Mouse (Mus musculus) heart, adult 2 months (tissue): ENCODE results near the gene Rnf220. TPM values are rescaled to one million over a fixed set of nuclear protein-coding genes. Genes with fewer than 3 reads are reported as not detected.
"Not testable (repeated sequence)": the region's sequence is repeated elsewhere in the genome, so short reads cannot be mapped to it uniquely, and the experiment has no call there.

Source experiments
- DNase-seq, 2 experiments: peaks; one replicate each; pipeline ENCODE4 v3.0.0; 2021
- H3K27ac ChIP-seq: fragments of 200-600 bp; 2 replicates; pipeline ENCODE4 v1.8.1; 2022
- H3K27me3 ChIP-seq: fragments of 200-500 bp; 2 replicates; pipeline ENCODE4 v1.6.1; 2012; ENCODE audit warnings: mild to moderate bottlenecking, low read length, inconsistent platforms, mixed read lengths; ENCODE audit not compliant: control insufficient read depth, insufficient read depth
- H3K36me3 ChIP-seq: fragments of 200-500 bp; 2 replicates; pipeline ENCODE4 v1.6.1; 2012; ENCODE audit warnings: low read length, inconsistent platforms; ENCODE audit not compliant: control insufficient read depth, insufficient read depth
- H3K4me1 ChIP-seq: fragments of 200-500 bp; 2 replicates; pipeline ENCODE4 v1.6.1; 2011; ENCODE audit warnings: low read length; ENCODE audit not compliant: control insufficient read depth, insufficient read depth
- H3K4me3 ChIP-seq: fragments of 200-600 bp; 2 replicates; pipeline ENCODE4 v1.8.1; 2022
- H3K79me2 ChIP-seq: fragments of 200-500 bp; replicated peaks from 2 replicates; pipeline ENCODE4 v1.6.1; 2012; ENCODE audit warnings: mild to moderate bottlenecking, inconsistent platforms, low read length, moderate library complexity, mixed read lengths; ENCODE audit not compliant: control insufficient read depth, insufficient read depth
- H3K9ac ChIP-seq: fragments of 200-500 bp; 2 replicates; pipeline ENCODE4 v1.6.1; 2012; ENCODE audit warnings: low read depth, mild to moderate bottlenecking, control low read depth, inconsistent platforms, low read length, mixed read lengths
- CTCF ChIP-seq: fragments of 200-600 bp; IDR thresholded peaks from 2 replicates; pipeline ENCODE4 v1.8.1; 2022; ENCODE audit warnings: antibody characterized with exemption, mild to moderate bottlenecking, moderate library complexity
- EP300 ChIP-seq: fragments of 200-500 bp; IDR thresholded peaks from 2 replicates; pipeline ENCODE4 v1.6.1; 2011; ENCODE audit warnings: low read depth, low read length, control low read depth; ENCODE audit not compliant: insufficient read depth
- POLR2A ChIP-seq: fragments of 200-500 bp; IDR thresholded peaks from 2 replicates; pipeline ENCODE4 v1.6.1; 2011; ENCODE audit warnings: mild to moderate bottlenecking, low read depth, low read length, control low read depth; ENCODE audit not compliant: insufficient read depth
- WGBS: fragments of 180-500 bp; shearing (Covaris S2); methylation state at CpG from one replicate; pipeline ENCODE4 v1.1.7; 2018; 5-methylcytosine and 5-hydroxymethylcytosine counted together
- intact Hi-C: fragments of 180-260 bp; cut with DNase I; formaldehyde crosslinking; loops from one replicate; pipeline ENCODE4 v1.15.1; 2025
- polyA plus RNA-seq: library from polyadenylated mRNA; depleted of rRNA; stranded (reverse); fragments of >200 nt; gene quantifications from 2 replicates; pipeline ENCODE4 v1.2.3, GENCODE M21; 2012
- total RNA-seq, 2 experiments: library from RNA; stranded (reverse); gene quantifications; 2 replicates each; pipeline ENCODE4 v1.2.3; 2021

The Rnf220 gene
- total and polyA plus RNA-seq, 3 experiments, result 32.3 to 41.4 (median 33.2) TPM

- intact Hi-C loops, result not testable (repeated sequence)
Measured at GRCm38 (mm10) chr4:117259909-117260308, 236.9 kb downstream of the Rnf220 start.

GRCm38 (mm10) chr4:117254672-117255071, 242.2 kb downstream of the Rnf220 start:
- H3K4me1 ChIP-seq, result peaks cover 12% of the 10 kb centered on the region
- H3K36me3 ChIP-seq, result no peaks in the 10 kb centered on the region
- intact Hi-C loops, result no loop called here
- no peak for TF ChIP-seq CTCF
- no peak for TF ChIP-seq POLR2A
- TF ChIP-seq EP300, result no peak
- no peak overlapping the region for H3K4me3 ChIP-seq
- no peak overlapping the region for H3K27ac ChIP-seq
- DNase-seq, result no peak
- H3K27me3 ChIP-seq, result no peaks in the 10 kb centered on the region
- H3K79me2 ChIP-seq, result no peaks in the 10 kb centered on the region
- no peak overlapping the region for H3K9ac ChIP-seq
- WGBS, result 48% methylated on average over 6 of the region's 6 CpGs

More at GRCm38 (mm10) chr4:117259909-117260308, 236.9 kb downstream of the Rnf220 start:
- H3K27me3 ChIP-seq, H3K27ac ChIP-seq, H3K36me3 ChIP-seq, H3K4me3 ChIP-seq, DNase-seq, H3K79me2 ChIP-seq, H3K4me1 ChIP-seq, H3K9ac ChIP-seq: not testable (repeated sequence)
- TF ChIP-seq CTCF, result peak; percentile 17; the same call in 1 of the 2 replicates
- 70% methylated on average over 6 of the region's 6 CpGs for WGBS

- no peak overlapping the region for H3K27ac ChIP-seq
- H3K79me2 ChIP-seq, result no peaks in the 10 kb centered on the region
- H3K4me1 ChIP-seq, result peaks cover 12% of the 10 kb centered on the region
- H3K36me3 ChIP-seq, result no peaks in the 10 kb centered on the region
- TF ChIP-seq POLR2A (no peak), CTCF (no peak), EP300 (no peak)
- H3K4me3 ChIP-seq, result no peak overlapping the region
- WGBS, result 35% methylated on average over 5 of the region's 5 CpGs
- no peaks in the 10 kb centered on the region for H3K27me3 ChIP-seq
- no peak for DNase-seq
- H3K9ac ChIP-seq, result no peak overlapping the region
- intact Hi-C loops, result no loop called here
Measured at GRCm38 (mm10) chr4:117254017-117254627, 242.7 kb downstream of the Rnf220 start.

GRCm38 (mm10) chr4:117253218-117254016, 243.4 kb downstream of the Rnf220 start:
- TF ChIP-seq EP300 (no peak), POLR2A (no peak)
- H3K36me3 ChIP-seq, result no peaks in the 10 kb centered on the region
- no peaks in the 10 kb centered on the region for H3K79me2 ChIP-seq
- no peak overlapping the region for H3K4me3 ChIP-seq
- intact Hi-C loops, result no loop called here
- no peaks in the 10 kb centered on the region for H3K27me3 ChIP-seq
- H3K27ac ChIP-seq, result peak overlapping the region; percentile 83
- 42% methylated on average over 12 of the region's 12 CpGs for WGBS
- DNase-seq, result no peak
- H3K4me1 ChIP-seq, result peaks cover 12% of the 10 kb centered on the region
- no peak overlapping the region for H3K9ac ChIP-seq

- Histone ChIP-seq H3K36me3 (no peaks in the 10 kb centered on the region), H3K9ac (no peak overlapping the region), H3K27me3 (no peaks in the 10 kb centered on the region), H3K27ac (peak overlapping the region; percentile 83), H3K4me3 (no peak overlapping the region), H3K79me2 (no peaks in the 10 kb centered on the region), H3K4me1 (peaks cover 12% of the 10 kb centered on the region)
- intact Hi-C loops, result no loop called here
- DNase-seq, result no peak
- 76% methylated on average over 5 of the region's 5 CpGs for WGBS
- no peak for TF ChIP-seq CTCF
- TF ChIP-seq EP300, result no peak
- no peak for TF ChIP-seq POLR2A
Measured at GRCm38 (mm10) chr4:117252755-117253154, 244.1 kb downstream of the Rnf220 start.

GRCm38 (mm10) chr4:117252351-117252750, 244.5 kb downstream of the Rnf220 start:
- no peaks in the 10 kb centered on the region for H3K79me2 ChIP-seq
- peaks cover 12% of the 10 kb centered on the region for H3K4me1 ChIP-seq
- WGBS, result 28% methylated on average over 5 of the region's 5 CpGs
- intact Hi-C loops, result no loop called here
- H3K36me3 ChIP-seq, result no peaks in the 10 kb centered on the region
- peak overlapping the region; percentile 83 for H3K27ac ChIP-seq
- TF ChIP-seq POLR2A (no peak), EP300 (no peak), CTCF (no peak)
- peak in 1 of 2 experiments; percentile 42 for DNase-seq
- no peaks in the 10 kb centered on the region for H3K27me3 ChIP-seq
- H3K4me3 ChIP-seq, result peak overlapping the region; percentile 94
- peak overlapping the region; percentile 75 for H3K9ac ChIP-seq
